Mouse (Mus musculus) left cerebral cortex, postnatal 4 days (tissue): ENCODE results near the gene Nags. TPM values are rescaled to one million over a fixed set of nuclear protein-coding genes. Genes with fewer than 3 reads are reported as not detected.

ENCODE experiments used
- total RNA-seq, 2 experiments: library from RNA; stranded (reverse); gene quantifications; 2 replicates each; pipeline ENCODE4 v1.2.3; 2021

The Nags gene
- total RNA-seq, 2 experiments from 2014 or later: 0.16 TPM; not detected in 1

Other genes starting within 250 kb of the Nags start
- not detected for gene Sost, start 178.5 kb upstream of the Nags start, total RNA-seq
- not detected for gene Cfap97d1, start 161.2 kb upstream of the Nags start, total RNA-seq
- gene Dusp3, start 158.5 kb upstream of the Nags start, total RNA-seq: 10 to 100 TPM; 53.2 to 56.5 TPM
- gene Mpp3, start 117.1 kb upstream of the Nags start, total RNA-seq: 10 to 100 TPM; 53.1 to 56.3 TPM
- gene Cd300lg, start 104.0 kb upstream of the Nags start, total RNA-seq: not detected
- gene Mpp2, start 57.0 kb upstream of the Nags start, total RNA-seq: 10 to 100 TPM; 39.1 to 45.0 TPM
- not detected for gene Ppy, start 44.2 kb upstream of the Nags start, total RNA-seq
- gene Pyy, start 37.7 kb upstream of the Nags start, total RNA-seq: not detected
- gene Tmem101, start 10.9 kb downstream of the Nags start, total RNA-seq: 10 to 100 TPM; 23.8 to 26.4 TPM
- gene Lsm12, start 39.8 kb downstream of the Nags start, total RNA-seq: 10 to 100 TPM; 84.5 to 86.0 TPM
- gene G6pc3, start 44.1 kb downstream of the Nags start, total RNA-seq: 10 to 100 TPM; 34.6 to 35.4 TPM
- 100 to 1,000 TPM; 205 to 213 TPM for gene Hdac5, start 84.7 kb downstream of the Nags start, total RNA-seq
- 1 to 10 TPM; 1.4 to 1.6 TPM for gene BC030867, start 103.4 kb downstream of the Nags start, total RNA-seq
- under 1 TPM; 0.91 to 0.98 TPM for gene Asb16, start 123.2 kb downstream of the Nags start, total RNA-seq
- 10 to 100 TPM; 53.6 to 56.1 TPM for gene Tmub2, start 139.4 kb downstream of the Nags start, total RNA-seq
- gene Atxn7l3, start 151.1 kb downstream of the Nags start, total RNA-seq: 100 to 1,000 TPM; 183 to 189 TPM
- 100 to 1,000 TPM; 113 to 115 TPM for gene Ubtf, start 174.2 kb downstream of the Nags start, total RNA-seq
- gene Slc4a1, start 220.7 kb downstream of the Nags start, total RNA-seq: 1 to 10 TPM in 1 of 2 experiments, under 1 TPM in 1; 0.87 to 1.9 TPM
- 100 to 1,000 TPM; 261 to 262 TPM for gene Rundc3a, start 247.9 kb downstream of the Nags start, total RNA-seq